Mouse (Mus musculus): ENCODE results near the gene Krt84. TPM values are rescaled to one million over a fixed set of nuclear protein-coding genes. Genes with fewer than 3 reads are reported as not detected.

Gene Krt84
- polyA plus RNA-seq, 1 experiment from 2014 or later = 0.11 TPM

- Histone ChIP-seq H3K4me2 (ENCODE audit: low read depth, low read length) (no peak overlapping the region), H3K9me3 (ENCODE audit: control insufficient read depth, low read length) (no peaks in the 10 kb centered on the region), H3K27ac (ENCODE audit: low read depth, low read length) (no peak overlapping the region), H3K4me1 (ENCODE audit: control insufficient read depth, insufficient read depth, low read length) (no peaks in the 10 kb centered on the region), H3K36me3 (ENCODE audit: control insufficient read depth, insufficient read depth, low read length) (no peaks in the 10 kb centered on the region), H3K27me3 (ENCODE audit: control insufficient read depth, insufficient read depth, low read length) (no peaks in the 10 kb centered on the region), H3K4me3 (ENCODE audit: low read depth, low read length) (no peak overlapping the region), H3K9ac (replicated peaks; ENCODE audit: low read depth, low read length) (no peak overlapping the region)
- 81% methylated on average over 9 of the region's 9 CpGs for WGBS
- no peak for ATAC-seq (ENCODE audit: low read depth)
Observed at GRCm38 (mm10) chr15:101508247-101508646, 24.4 kb downstream of the Krt84 start.

- Histone ChIP-seq H3K27me3 (ENCODE audit: control insufficient read depth, insufficient read depth, low read length) (no peaks in the 10 kb centered on the region), H3K4me2 (ENCODE audit: low read depth, low read length) (no peak overlapping the region), H3K4me3 (ENCODE audit: low read depth, low read length) (no peak overlapping the region), H3K9ac (replicated peaks; ENCODE audit: low read depth, low read length) (no peak overlapping the region), H3K4me1 (ENCODE audit: control insufficient read depth, insufficient read depth, low read length) (no peaks in the 10 kb centered on the region), H3K27ac (ENCODE audit: low read depth, low read length) (no peak overlapping the region), H3K9me3 (ENCODE audit: control insufficient read depth, low read length) (no peaks in the 10 kb centered on the region), H3K36me3 (ENCODE audit: control insufficient read depth, insufficient read depth, low read length) (no peaks in the 10 kb centered on the region)
- 77% methylated on average over 14 of the region's 14 CpGs for WGBS
- ATAC-seq (ENCODE audit: low read depth) = no peak
Observed at GRCm38 (mm10) chr15:101506896-101507758, 25.5 kb downstream of the Krt84 start.

GRCm38 (mm10) chr15:101497181-101497580, 35.4 kb downstream of the Krt84 start:
- no peak overlapping the region for H3K4me3 ChIP-seq (ENCODE audit: low read depth, low read length)
- no peak overlapping the region for H3K9ac ChIP-seq (replicated peaks; ENCODE audit: low read depth, low read length)
- no peak overlapping the region for H3K4me2 ChIP-seq (ENCODE audit: low read depth, low read length)
- no peak overlapping the region for H3K27ac ChIP-seq (ENCODE audit: low read depth, low read length)
- H3K9me3 ChIP-seq (ENCODE audit: control insufficient read depth, low read length) = no peaks in the 10 kb centered on the region
- no peaks in the 10 kb centered on the region for H3K4me1 ChIP-seq (ENCODE audit: control insufficient read depth, insufficient read depth, low read length)
- 74% methylated on average over 2 of the region's 2 CpGs for WGBS
- no peaks in the 10 kb centered on the region for H3K27me3 ChIP-seq (ENCODE audit: control insufficient read depth, insufficient read depth, low read length)
- ATAC-seq (ENCODE audit: low read depth) = no peak
- H3K36me3 ChIP-seq (ENCODE audit: control insufficient read depth, insufficient read depth, low read length) = no peaks in the 10 kb centered on the region

GRCm38 (mm10) chr15:101495266-101495665, 37.4 kb downstream of the Krt84 start:
- H3K9ac ChIP-seq (replicated peaks; ENCODE audit: low read depth, low read length) = no peak overlapping the region
- H3K27me3 ChIP-seq (ENCODE audit: control insufficient read depth, insufficient read depth, low read length) = no peaks in the 10 kb centered on the region
- H3K4me3 ChIP-seq (ENCODE audit: low read depth, low read length) = no peak overlapping the region
- H3K36me3 ChIP-seq (ENCODE audit: control insufficient read depth, insufficient read depth, low read length) = no peaks in the 10 kb centered on the region
- H3K4me1 ChIP-seq (ENCODE audit: control insufficient read depth, insufficient read depth, low read length) = no peaks in the 10 kb centered on the region
- H3K4me2 ChIP-seq (ENCODE audit: low read depth, low read length) = no peak overlapping the region
- no peak overlapping the region for H3K27ac ChIP-seq (ENCODE audit: low read depth, low read length)
- 83% methylated on average over 8 of the region's 8 CpGs for WGBS
- H3K9me3 ChIP-seq (ENCODE audit: control insufficient read depth, low read length) = no peaks in the 10 kb centered on the region
- ATAC-seq (ENCODE audit: low read depth) = no peak

- Histone ChIP-seq H3K27me3 (ENCODE audit: control insufficient read depth, insufficient read depth, low read length) (no peaks in the 10 kb centered on the region), H3K4me2 (ENCODE audit: low read depth, low read length) (no peak overlapping the region), H3K4me3 (ENCODE audit: low read depth, low read length) (no peak overlapping the region), H3K9me3 (ENCODE audit: control insufficient read depth, low read length) (no peaks in the 10 kb centered on the region), H3K9ac (replicated peaks; ENCODE audit: low read depth, low read length) (no peak overlapping the region), H3K4me1 (ENCODE audit: control insufficient read depth, insufficient read depth, low read length) (no peaks in the 10 kb centered on the region), H3K36me3 (ENCODE audit: control insufficient read depth, insufficient read depth, low read length) (no peaks in the 10 kb centered on the region), H3K27ac (ENCODE audit: low read depth, low read length) (no peak overlapping the region)
- 38% methylated on average over 1 of the region's 1 CpGs for WGBS
- no peak for ATAC-seq (ENCODE audit: low read depth)
Observed at GRCm38 (mm10) chr15:101494203-101494602, 38.4 kb downstream of the Krt84 start.

- H3K4me1 ChIP-seq (ENCODE audit: control insufficient read depth, insufficient read depth, low read length) = no peaks in the 10 kb centered on the region
- no peak for ATAC-seq (ENCODE audit: low read depth)
- no peaks in the 10 kb centered on the region for H3K9me3 ChIP-seq (ENCODE audit: control insufficient read depth, low read length)
- H3K9ac ChIP-seq (replicated peaks; ENCODE audit: low read depth, low read length) = no peak overlapping the region
- no peaks in the 10 kb centered on the region for H3K27me3 ChIP-seq (ENCODE audit: control insufficient read depth, insufficient read depth, low read length)
- no peak overlapping the region for H3K4me3 ChIP-seq (ENCODE audit: low read depth, low read length)
- H3K4me2 ChIP-seq (ENCODE audit: low read depth, low read length) = no peak overlapping the region
- 93% methylated on average over 6 of the region's 6 CpGs for WGBS
- H3K27ac ChIP-seq (ENCODE audit: low read depth, low read length) = no peak overlapping the region
- H3K36me3 ChIP-seq (ENCODE audit: control insufficient read depth, insufficient read depth, low read length) = no peaks in the 10 kb centered on the region
Observed at GRCm38 (mm10) chr15:101493713-101494112, 38.9 kb downstream of the Krt84 start.

GRCm38 (mm10) chr15:101492718-101493117, 39.9 kb downstream of the Krt84 start:
- Histone ChIP-seq H3K4me1 (ENCODE audit: control insufficient read depth, insufficient read depth, low read length) (no peaks in the 10 kb centered on the region), H3K36me3 (ENCODE audit: control insufficient read depth, insufficient read depth, low read length) (no peaks in the 10 kb centered on the region), H3K4me3 (ENCODE audit: low read depth, low read length) (no peak overlapping the region), H3K27me3 (ENCODE audit: control insufficient read depth, insufficient read depth, low read length) (no peaks in the 10 kb centered on the region), H3K27ac (ENCODE audit: low read depth, low read length) (no peak overlapping the region), H3K9me3 (ENCODE audit: control insufficient read depth, low read length) (no peaks in the 10 kb centered on the region), H3K9ac (replicated peaks; ENCODE audit: low read depth, low read length) (no peak overlapping the region), H3K4me2 (ENCODE audit: low read depth, low read length) (no peak overlapping the region)
- WGBS = 59% methylated on average over 8 of the region's 8 CpGs
- ATAC-seq (ENCODE audit: low read depth) = no peak

- Histone ChIP-seq H3K27ac (ENCODE audit: low read depth, low read length) (no peak within 1 kb of the TSS), H3K9me3 (ENCODE audit: control insufficient read depth, low read length) (no peaks in the 10 kb centered on the region), H3K4me2 (ENCODE audit: low read depth, low read length) (no peak within 1 kb of the TSS), H3K4me1 (ENCODE audit: control insufficient read depth, insufficient read depth, low read length) (no peaks in the 10 kb centered on the region), H3K36me3 (ENCODE audit: control insufficient read depth, insufficient read depth, low read length) (no peaks in the 10 kb centered on the region), H3K27me3 (ENCODE audit: control insufficient read depth, insufficient read depth, low read length) (no peaks in the 10 kb centered on the region), H3K4me3 (ENCODE audit: low read depth, low read length) (no peak within 1 kb of the TSS), H3K9ac (replicated peaks; ENCODE audit: low read depth, low read length) (no peak within 1 kb of the TSS)
- WGBS = 24% methylated on average over 6 of the region's 6 CpGs
- no peak for ATAC-seq (ENCODE audit: low read depth)
Observed at GRCm38 (mm10) chr15:101491431-101491830, 41.2 kb downstream of the Krt84 start, which contains the start of gene Krt83. Gene Krt83 (minus strand): TSS chr15:101491512.

- Histone ChIP-seq H3K9ac (replicated peaks; ENCODE audit: low read depth, low read length) (no peak overlapping the region), H3K4me1 (ENCODE audit: control insufficient read depth, insufficient read depth, low read length) (no peaks in the 10 kb centered on the region), H3K9me3 (ENCODE audit: control insufficient read depth, low read length) (no peaks in the 10 kb centered on the region), H3K27me3 (ENCODE audit: control insufficient read depth, insufficient read depth, low read length) (no peaks in the 10 kb centered on the region), H3K27ac (ENCODE audit: low read depth, low read length) (no peak overlapping the region), H3K4me3 (ENCODE audit: low read depth, low read length) (no peak overlapping the region), H3K4me2 (ENCODE audit: low read depth, low read length) (no peak overlapping the region), H3K36me3 (ENCODE audit: control insufficient read depth, insufficient read depth, low read length) (no peaks in the 10 kb centered on the region)
- 86% methylated on average over 11 of the region's 11 CpGs for WGBS
- ATAC-seq (ENCODE audit: low read depth) = no peak
Observed at GRCm38 (mm10) chr15:101485911-101486635, 46.5 kb downstream of the Krt84 start.

Measured in neural tube, embryonic 14.5 days (tissue).